Mouse (Mus musculus) hindbrain, embryonic 10.5 days (tissue): Measurements from ENCODE around the gene Nthl1. TPM values are rescaled to one million over a fixed set of nuclear protein-coding genes. Genes with fewer than 3 reads are reported as not detected.

ENCODE experiments used
- polyA plus RNA-seq: library from polyadenylated mRNA; unstranded; fragments of >200 nt; fragmentation: Nextera tagmentation; extraction: Ambion mirVana; gene quantifications from 2 replicates; pipeline ENCODE4 v1.2.1, GENCODE M21; 2016

The Nthl1 gene
- polyA plus RNA-seq, 1 experiment from 2014 or later = 19.9 TPM

Other genes starting within 250 kb of the Nthl1 start
- 423 and 452 TPM in 2 replicates for gene Rnps1, start 218.1 kb upstream of the Nthl1 start, polyA plus RNA-seq
- gene Eci1, start 206.0 kb upstream of the Nthl1 start, polyA plus RNA-seq = 74.9 and 77.3 TPM in 2 replicates
- 3.0 and 4.3 TPM in 2 replicates for gene Dnase1l2, start 189.6 kb upstream of the Nthl1 start, polyA plus RNA-seq
- 37.8 and 40.1 TPM in 2 replicates for gene E4f1, start 162.4 kb upstream of the Nthl1 start, polyA plus RNA-seq
- gene Pgp, start 162.3 kb upstream of the Nthl1 start, polyA plus RNA-seq = 80.9 and 81.8 TPM in 2 replicates
- 0.61 and 2.5 TPM in 2 replicates for gene Bricd5, start 158.8 kb upstream of the Nthl1 start, polyA plus RNA-seq
- gene Mlst8, start 153.6 kb upstream of the Nthl1 start, polyA plus RNA-seq = 35.1 and 36.0 TPM in 2 replicates
- 6.8 and 10.2 TPM in 2 replicates for gene Caskin1, start 144.1 kb upstream of the Nthl1 start, polyA plus RNA-seq
- 93.6 and 96.4 TPM in 2 replicates for gene Traf7, start 104.7 kb upstream of the Nthl1 start, polyA plus RNA-seq
- gene Rab26, start 98.5 kb upstream of the Nthl1 start, polyA plus RNA-seq = 1.8 and 3.0 TPM in 2 replicates
- gene Pkd1, start 82.8 kb upstream of the Nthl1 start, polyA plus RNA-seq = 11.9 and 21.7 TPM in 2 replicates
- gene Tsc2, start 50 bp upstream of the Nthl1 start, polyA plus RNA-seq = 64.1 and 86.9 TPM in 2 replicates
- gene Slc9a3r2, start 17.6 kb downstream of the Nthl1 start, polyA plus RNA-seq = 34.2 and 39.2 TPM in 2 replicates
- gene Npw, start 25.8 kb downstream of the Nthl1 start, polyA plus RNA-seq = not detected in 2 replicates
- 26.2 and 28.6 TPM in 2 replicates for gene Zfp598, start 37.0 kb downstream of the Nthl1 start, polyA plus RNA-seq
- gene Syngr3, start 57.3 kb downstream of the Nthl1 start, polyA plus RNA-seq = 9.2 and 15.1 TPM in 2 replicates
- gene Gfer, start 63.5 kb downstream of the Nthl1 start, polyA plus RNA-seq = 49.7 and 50.9 TPM in 2 replicates
- 1.5 and 1.8 TPM in 2 replicates for gene Noxo1, start 63.6 kb downstream of the Nthl1 start, polyA plus RNA-seq
- gene Tbl3, start 75.0 kb downstream of the Nthl1 start, polyA plus RNA-seq = 133 and 140 TPM in 2 replicates
- 0.22 TPM in 2 replicates for gene Rnf151, start 85.4 kb downstream of the Nthl1 start, polyA plus RNA-seq
- gene Rps2, start 85.4 kb downstream of the Nthl1 start, polyA plus RNA-seq = 1,403 and 1,781 TPM in 2 replicates
- gene Ndufb10, start 91.8 kb downstream of the Nthl1 start, polyA plus RNA-seq = 212 and 240 TPM in 2 replicates
- not detected in 2 replicates for gene Rpl3l, start 95.1 kb downstream of the Nthl1 start, polyA plus RNA-seq
- gene Msrb1, start 104.0 kb downstream of the Nthl1 start, polyA plus RNA-seq = 21.4 and 23.4 TPM in 2 replicates
- 1.5 and 2.0 TPM in 2 replicates for gene Hs3st6, start 120.3 kb downstream of the Nthl1 start, polyA plus RNA-seq
- gene Meiob, start 171.6 kb downstream of the Nthl1 start, polyA plus RNA-seq = 0.10 TPM in 1 of 2 replicates, not detected in the other
- 30.7 and 34.3 TPM in 2 replicates for gene Hagh, start 207.5 kb downstream of the Nthl1 start, polyA plus RNA-seq
- 18.4 and 20.7 TPM in 2 replicates for gene Fahd1, start 217.7 kb downstream of the Nthl1 start, polyA plus RNA-seq
- 0.58 and 0.65 TPM in 2 replicates for gene Igfals, start 233.3 kb downstream of the Nthl1 start, polyA plus RNA-seq